Mouse (Mus musculus) liver, adult 2 months (tissue): Measurements from ENCODE around the gene Fkrp.

Experiments
- CTCF ChIP-seq: fragments of 200-500 bp; IDR thresholded peaks from 2 replicates; pipeline ENCODE4 v1.5.1; 2011; ENCODE audit warnings: low read depth, low read length, control low read depth
- POLR2A ChIP-seq: fragments of 200-500 bp; IDR thresholded peaks from 2 replicates; pipeline ENCODE4 v1.6.1; 2011; ENCODE audit warnings: low read length, control low read depth; ENCODE audit not compliant: insufficient read depth; ENCODE audit errors: extremely low read depth

DNA sequence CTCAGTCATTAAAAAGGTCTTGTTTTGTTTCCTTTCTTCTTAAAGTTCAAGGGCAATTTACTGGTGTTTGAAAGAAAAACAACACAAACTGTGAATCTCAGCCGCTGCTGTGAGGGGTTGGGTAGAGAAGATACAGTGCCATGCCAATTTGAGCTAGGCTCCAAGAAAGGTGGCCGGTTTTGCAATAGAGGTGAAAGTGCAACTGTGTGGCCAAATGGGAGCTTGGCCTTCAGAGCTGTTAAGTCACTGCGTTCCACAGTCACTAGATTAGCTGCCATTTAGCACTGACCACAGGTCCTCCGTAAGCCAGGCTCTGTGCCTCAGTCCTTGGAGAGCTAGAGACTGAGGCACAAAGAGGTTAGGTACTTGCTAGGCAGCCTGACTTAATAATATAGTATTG is 35.1 kb upstream of the Fkrp start:
- TF ChIP-seq CTCF (no peak), POLR2A (no peak)
